Mouse (Mus musculus): ENCODE measurements around the gene Arhgdib. TPM values are rescaled to one million over a fixed set of nuclear protein-coding genes. Genes with fewer than 3 reads are reported as not detected.

Gene Arhgdib
- polyA plus RNA-seq, 1 experiment from 2014 or later: 21.6 TPM

DNA sequence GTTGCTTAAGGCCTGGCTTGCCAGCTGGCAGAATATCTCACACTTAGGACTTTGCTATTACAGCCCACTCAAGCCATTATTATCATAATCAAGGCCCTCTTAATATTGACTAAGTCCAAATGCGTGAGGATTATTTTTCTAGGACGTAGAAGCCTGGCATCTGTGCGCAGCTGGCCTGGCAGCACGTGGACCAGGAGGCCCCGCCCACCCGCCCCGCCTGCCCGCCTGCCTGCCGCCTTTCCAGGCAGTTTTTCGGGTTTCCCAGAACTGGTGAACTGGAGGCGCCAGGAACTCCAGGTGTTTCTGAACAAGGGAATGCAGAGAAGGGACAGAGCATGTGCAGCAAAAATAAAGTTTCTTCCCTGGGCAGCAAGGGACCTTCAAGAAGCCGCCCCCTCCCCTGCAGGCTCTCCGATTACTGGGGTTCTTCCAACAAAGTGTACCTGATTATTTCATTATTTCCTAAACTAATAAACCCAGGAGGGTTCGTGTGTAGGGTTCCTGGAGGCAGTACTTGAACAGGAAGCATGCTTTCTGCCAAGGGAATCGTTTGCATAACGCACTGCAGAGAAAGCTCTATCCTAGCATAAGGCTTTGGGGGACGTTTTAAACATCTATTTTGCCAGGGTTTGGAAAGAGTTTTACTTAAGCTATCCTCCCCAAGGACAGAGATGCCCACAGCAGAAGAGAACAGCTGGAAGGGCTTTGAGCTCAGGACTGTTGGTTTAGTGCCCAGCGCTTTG is 28.1 kb downstream of the Arhgdib start:
- no peaks in the 10 kb centered on the region for H3K9me3 ChIP-seq
- H3K27ac ChIP-seq: no peak overlapping the region
- no peak overlapping the region for H3K4me3 ChIP-seq
- no peaks in the 10 kb centered on the region for H3K36me3 ChIP-seq
- peak overlapping the region; percentile 53 for H3K4me2 ChIP-seq (replicated peaks)
- 17% methylated on average over 18 of the region's 18 CpGs for WGBS
- peaks cover 4% of the 10 kb centered on the region; the same call in 1 of the 2 replicates for H3K4me1 ChIP-seq
- no peak for ATAC-seq (ENCODE audit: low FRiP score, low read depth)
- peak overlapping the region; percentile 40; the same call in 1 of the 2 replicates for H3K9ac ChIP-seq
- no peaks in the 10 kb centered on the region; the same call in 1 of the 2 replicates for H3K27me3 ChIP-seq (replicated peaks)

GRCm38 (mm10) chr6:136912751-136913265 is 28.9 kb downstream of the Arhgdib start:
- Histone ChIP-seq H3K27ac (no peak overlapping the region), H3K27me3 (replicated peaks) (no peaks in the 10 kb centered on the region; the same call in 1 of the 2 replicates), H3K4me3 (no peak overlapping the region), H3K9ac (no peak overlapping the region), H3K4me1 (peaks cover 4% of the 10 kb centered on the region; the same call in 1 of the 2 replicates), H3K9me3 (no peaks in the 10 kb centered on the region), H3K36me3 (no peaks in the 10 kb centered on the region), H3K4me2 (replicated peaks) (0 out of 2 replicates have a peak overlapping the region, but pooled peaks have one; percentile 53)
- 91% methylated on average over 1 of the region's 2 CpGs for WGBS
- ATAC-seq (ENCODE audit: low FRiP score, low read depth): no peak

- Histone ChIP-seq H3K27ac (no peak overlapping the region), H3K4me1 (peaks cover 4% of the 10 kb centered on the region; the same call in 1 of the 2 replicates), H3K9me3 (no peaks in the 10 kb centered on the region), H3K4me2 (replicated peaks) (no peak overlapping the region), H3K27me3 (replicated peaks) (no peaks in the 10 kb centered on the region; the same call in 1 of the 2 replicates), H3K4me3 (no peak overlapping the region), H3K9ac (no peak overlapping the region), H3K36me3 (no peaks in the 10 kb centered on the region)
- 88% methylated on average over 9 of the region's 9 CpGs for WGBS
- ATAC-seq (ENCODE audit: low FRiP score, low read depth): no peak
Measured at GRCm38 (mm10) chr6:136910247-136910890, 31.3 kb downstream of the Arhgdib start.

- Histone ChIP-seq H3K9me3 (no peaks in the 10 kb centered on the region), H3K27me3 (replicated peaks) (no peaks in the 10 kb centered on the region), H3K4me1 (no peaks in the 10 kb centered on the region), H3K4me3 (no peak overlapping the region), H3K9ac (no peak overlapping the region), H3K27ac (no peak overlapping the region), H3K36me3 (no peaks in the 10 kb centered on the region), H3K4me2 (replicated peaks) (no peak overlapping the region)
- ATAC-seq (ENCODE audit: low FRiP score, low read depth): no peak
- 75% methylated on average over 10 of the region's 10 CpGs for WGBS
Measured at GRCm38 (mm10) chr6:136906937-136907293, 34.8 kb downstream of the Arhgdib start.

DNA sequence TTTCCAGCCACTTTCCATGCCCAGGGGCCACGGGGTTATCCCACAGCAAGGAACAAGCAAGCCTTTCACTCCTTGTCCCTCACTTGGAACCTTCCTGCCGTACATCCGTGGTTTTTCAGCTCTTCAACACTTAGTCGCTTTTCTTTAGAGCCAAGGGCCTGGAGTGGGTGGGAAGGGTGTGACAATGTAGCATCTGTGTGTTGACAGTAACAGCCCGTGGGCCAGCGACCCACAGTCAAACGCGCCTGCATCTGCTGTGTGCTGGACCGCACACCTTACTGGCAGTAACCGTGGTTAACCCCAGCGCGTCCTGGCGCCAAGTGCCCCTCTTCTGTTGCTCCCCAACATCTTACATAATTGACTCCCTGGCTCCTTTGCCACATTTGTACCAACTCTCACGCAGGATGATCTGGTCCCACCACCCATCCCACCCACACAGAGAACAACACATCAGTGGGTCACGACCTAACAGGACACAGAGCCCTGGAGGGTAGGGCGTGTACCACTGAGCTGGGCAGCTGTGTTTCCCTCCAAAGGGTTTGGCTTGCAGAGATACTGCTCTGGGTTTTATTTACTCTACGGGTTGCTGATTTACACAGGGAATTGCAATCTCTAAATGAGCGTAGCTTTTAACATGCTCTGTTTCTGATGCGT is 35.3 kb downstream of the Arhgdib start:
- WGBS: 83% methylated on average over 19 of the region's 19 CpGs
- ATAC-seq (ENCODE audit: low FRiP score, low read depth): no peak
- Histone ChIP-seq H3K36me3 (no peaks in the 10 kb centered on the region), H3K4me3 (no peak overlapping the region), H3K27me3 (replicated peaks) (no peaks in the 10 kb centered on the region), H3K9ac (no peak overlapping the region), H3K27ac (no peak overlapping the region), H3K4me2 (replicated peaks) (no peak overlapping the region), H3K4me1 (no peaks in the 10 kb centered on the region), H3K9me3 (no peaks in the 10 kb centered on the region)

- no peak overlapping the region for H3K9ac ChIP-seq
- H3K4me3 ChIP-seq: no peak overlapping the region
- H3K4me1 ChIP-seq: no peaks in the 10 kb centered on the region
- no peaks in the 10 kb centered on the region for H3K27me3 ChIP-seq (replicated peaks)
- no peak overlapping the region for H3K4me2 ChIP-seq (replicated peaks)
- no peaks in the 10 kb centered on the region for H3K9me3 ChIP-seq
- no peaks in the 10 kb centered on the region for H3K36me3 ChIP-seq
- ATAC-seq (ENCODE audit: low FRiP score, low read depth): no peak
- H3K27ac ChIP-seq: no peak overlapping the region
- 76% methylated on average over 8 of the region's 8 CpGs for WGBS
Measured at GRCm38 (mm10) chr6:136903885-136904470, 37.7 kb downstream of the Arhgdib start.

- 93% methylated on average over 9 of the region's 9 CpGs for WGBS
- no peaks in the 10 kb centered on the region for H3K27me3 ChIP-seq (replicated peaks)
Measured at GRCm38 (mm10) chr6:136902527-136902926, 39.2 kb downstream of the Arhgdib start.

GRCm38 (mm10) chr6:136901010-136901409 is 40.7 kb downstream of the Arhgdib start:
- H3K27ac ChIP-seq: no peak overlapping the region
- 85% methylated on average over 2 of the region's 2 CpGs for WGBS
- H3K27me3 ChIP-seq (replicated peaks): no peaks in the 10 kb centered on the region
- no peak overlapping the region for H3K4me3 ChIP-seq
- no peaks in the 10 kb centered on the region for H3K36me3 ChIP-seq
- H3K9me3 ChIP-seq: no peaks in the 10 kb centered on the region
- no peak overlapping the region for H3K9ac ChIP-seq
- ATAC-seq (ENCODE audit: low FRiP score, low read depth): no peak
- H3K4me1 ChIP-seq: no peaks in the 10 kb centered on the region
- H3K4me2 ChIP-seq (replicated peaks): no peak overlapping the region

More at GRCm38 (mm10) chr6:136902527-136902926, 39.2 kb downstream of the Arhgdib start:
- H3K4me3 ChIP-seq: no peak overlapping the region
- H3K4me2 ChIP-seq (replicated peaks): no peak overlapping the region
- no peak for ATAC-seq (ENCODE audit: low FRiP score, low read depth)
- H3K9me3 ChIP-seq: no peaks in the 10 kb centered on the region
- no peaks in the 10 kb centered on the region for H3K4me1 ChIP-seq
- no peaks in the 10 kb centered on the region for H3K36me3 ChIP-seq
- H3K9ac ChIP-seq: no peak overlapping the region
- no peak overlapping the region for H3K27ac ChIP-seq

DNA sequence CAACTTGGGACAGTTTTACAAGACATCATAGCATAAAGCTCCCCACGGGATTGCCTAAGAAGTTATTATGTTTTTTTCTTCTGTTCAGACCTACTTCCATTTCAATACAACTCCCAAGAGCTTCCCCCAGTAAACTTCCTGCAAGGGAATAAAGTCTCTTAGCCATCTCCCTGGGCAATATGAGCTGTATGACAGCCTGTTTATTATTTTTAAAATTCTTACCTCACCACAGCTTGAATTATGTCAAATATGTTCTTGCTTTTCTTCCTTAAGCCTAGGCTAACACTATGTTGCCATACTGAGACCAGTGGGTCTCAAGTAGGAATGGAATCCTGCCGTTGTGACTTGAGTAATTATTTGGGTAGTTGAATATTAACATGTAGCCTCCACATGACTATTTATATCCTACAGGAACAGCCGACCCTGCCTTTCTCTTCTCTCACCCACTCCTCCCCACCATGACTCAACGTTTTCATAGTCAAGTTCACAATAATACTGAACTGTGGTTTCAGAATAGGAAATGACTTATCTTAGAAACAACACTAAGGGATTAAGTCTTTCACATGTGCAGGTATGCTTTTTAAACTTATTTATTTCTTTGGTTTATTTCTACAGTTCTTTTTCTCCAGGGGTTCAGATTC is 41.2 kb downstream of the Arhgdib start:
- no peak overlapping the region for H3K27ac ChIP-seq
- 78% methylated on average over 4 of the region's 4 CpGs for WGBS
- H3K4me3 ChIP-seq: no peak overlapping the region
- no peak for ATAC-seq (ENCODE audit: low FRiP score, low read depth)
- no peaks in the 10 kb centered on the region for H3K27me3 ChIP-seq (replicated peaks)
- no peaks in the 10 kb centered on the region for H3K4me1 ChIP-seq
- H3K4me2 ChIP-seq (replicated peaks): no peak overlapping the region
- H3K9ac ChIP-seq: no peak overlapping the region
- H3K9me3 ChIP-seq: no peaks in the 10 kb centered on the region
- H3K36me3 ChIP-seq: no peaks in the 10 kb centered on the region

- no peak for ATAC-seq (ENCODE audit: low FRiP score, low read depth)
- WGBS: 87% methylated on average over 2 of the region's 2 CpGs
- no peaks in the 10 kb centered on the region for H3K4me1 ChIP-seq
- no peak overlapping the region for H3K9ac ChIP-seq
- no peak overlapping the region for H3K27ac ChIP-seq
- no peaks in the 10 kb centered on the region for H3K27me3 ChIP-seq (replicated peaks)
- no peaks in the 10 kb centered on the region for H3K9me3 ChIP-seq
- no peak overlapping the region for H3K4me3 ChIP-seq
- H3K4me2 ChIP-seq (replicated peaks): no peak overlapping the region
- H3K36me3 ChIP-seq: no peaks in the 10 kb centered on the region
Measured at GRCm38 (mm10) chr6:136898954-136899353, 42.7 kb downstream of the Arhgdib start.

DNA sequence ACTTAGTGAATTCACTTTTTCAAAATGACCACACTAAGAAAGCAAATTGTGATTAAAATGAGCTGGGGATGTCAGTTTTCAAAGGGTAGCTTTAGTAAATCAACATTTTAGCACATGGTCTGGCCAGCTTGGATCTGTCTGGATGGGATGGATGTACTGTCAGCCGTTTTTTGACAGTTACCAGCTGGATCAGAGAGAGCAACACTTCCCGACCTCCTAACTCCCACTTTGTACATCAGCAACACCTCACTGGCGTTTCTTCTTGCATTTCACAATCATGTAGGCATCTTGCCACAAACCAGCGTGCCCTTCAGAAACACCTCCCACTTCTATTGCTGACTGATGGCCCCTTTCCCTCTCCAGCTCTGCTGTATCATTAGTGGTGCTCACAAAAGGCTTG is 43.5 kb downstream of the Arhgdib start:
- H3K27me3 ChIP-seq (replicated peaks): no peaks in the 10 kb centered on the region
- no peak overlapping the region for H3K9ac ChIP-seq
- H3K9me3 ChIP-seq: no peaks in the 10 kb centered on the region
- WGBS: 72% methylated on average over 4 of the region's 4 CpGs
- ATAC-seq (ENCODE audit: low FRiP score, low read depth): no peak
- no peak overlapping the region for H3K4me3 ChIP-seq
- no peaks in the 10 kb centered on the region for H3K36me3 ChIP-seq
- no peaks in the 10 kb centered on the region for H3K4me1 ChIP-seq
- H3K4me2 ChIP-seq (replicated peaks): no peak overlapping the region
- no peak overlapping the region for H3K27ac ChIP-seq
